Mouse (Mus musculus) embryonic fibroblast, embryonic 13.5 days (primary cell): ENCODE results near the gene Drg1.
"Not testable (repeated sequence)": the region's sequence is repeated elsewhere in the genome, so short reads cannot be mapped to it uniquely, and the experiment has no call there.

Source experiments
- CTCF ChIP-seq: IDR thresholded peaks from 2 replicates; pipeline ENCODE4 v1.5.1; 2011; ENCODE audit warnings: mild to moderate bottlenecking, control low read depth, low read length, moderate library complexity, borderline replicate concordance; ENCODE audit not compliant: insufficient read depth
- POLR2A ChIP-seq: IDR thresholded peaks from 2 replicates; pipeline ENCODE4 v1.6.1; 2011; ENCODE audit warnings: low read depth, mild to moderate bottlenecking, control low read depth, low read length, moderate library complexity

DNA sequence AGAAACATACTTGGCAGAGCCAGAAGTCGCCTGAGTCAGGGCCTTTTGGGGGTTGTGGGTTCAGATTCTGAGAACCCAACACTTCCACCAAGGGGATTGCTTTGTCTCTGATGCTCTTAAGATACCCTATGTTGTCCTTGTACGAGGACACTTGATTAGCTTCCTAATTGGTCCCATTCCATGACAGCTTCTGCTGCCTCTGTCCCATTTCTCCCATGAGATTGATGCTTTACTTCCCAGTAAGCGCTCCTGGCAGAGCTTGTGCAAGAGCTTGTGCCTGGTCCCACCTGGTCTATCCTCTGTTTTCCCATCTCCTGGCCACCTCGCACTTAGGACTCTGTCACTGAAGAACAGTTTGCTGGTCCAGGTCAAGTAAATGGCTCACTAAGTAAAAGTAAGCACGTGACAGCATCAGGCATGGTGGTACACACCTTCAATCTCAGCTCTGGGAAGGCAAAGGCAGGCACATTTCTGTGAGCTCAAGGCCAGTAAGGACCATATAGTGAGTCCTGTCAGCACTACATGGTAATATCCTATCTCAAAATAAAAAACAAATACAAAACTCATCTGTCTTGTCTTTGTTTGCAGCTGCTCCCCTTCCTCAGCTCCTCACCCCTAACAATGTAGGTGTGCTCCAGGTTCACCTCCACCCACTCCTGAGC, 103.8 kb downstream of the Drg1 start:
- not testable (repeated sequence) for TF ChIP-seq CTCF, POLR2A
